Mouse (Mus musculus) hindbrain, embryonic 13.5 days (tissue): Measurements from ENCODE around the gene Lgr5. TPM values are rescaled to one million over a fixed set of nuclear protein-coding genes. Genes with fewer than 3 reads are reported as not detected.

Experiments used
- ATAC-seq: fragments of 200-750 bp; cut with Nextera tagmentation; 2 replicates; pipeline ENCODE4 v1.8.0; 2017; ENCODE audit warnings: moderate TSS enrichment; ENCODE audit not compliant: low FRiP score
- H3K27ac ChIP-seq: fragments of 300-500 bp; sonication (generic); 2 replicates; pipeline ENCODE4 v1.5.1; 2015; ENCODE audit warnings: inconsistent platforms, mild to moderate bottlenecking, moderate library complexity
- H3K27me3 ChIP-seq: fragments of 300-500 bp; sonication (generic); 2 replicates; pipeline ENCODE4 v1.6.1; 2015; ENCODE audit warnings: mild to moderate bottlenecking, inconsistent platforms
- H3K36me3 ChIP-seq: fragments of 300-500 bp; sonication (generic); 2 replicates; pipeline ENCODE4 v1.6.1; 2015; ENCODE audit warnings: mild to moderate bottlenecking, inconsistent platforms
- H3K4me1 ChIP-seq: fragments of 300-500 bp; sonication (generic); replicated peaks from 2 replicates; pipeline ENCODE4 v1.6.1; 2015; ENCODE audit warnings: inconsistent platforms
- H3K4me2 ChIP-seq: fragments of 300-500 bp; sonication (generic); 2 replicates; pipeline ENCODE4 v1.6.1; 2015; ENCODE audit warnings: inconsistent platforms, mild to moderate bottlenecking, moderate library complexity
- H3K4me3 ChIP-seq: fragments of 300-500 bp; sonication (generic); 2 replicates; pipeline ENCODE4 v1.5.1; 2015; ENCODE audit warnings: mild to moderate bottlenecking, inconsistent platforms
- H3K9ac ChIP-seq: fragments of 300-500 bp; sonication (generic); 2 replicates; pipeline ENCODE4 v1.6.1; 2015; ENCODE audit warnings: mild to moderate bottlenecking, inconsistent platforms
- H3K9me3 ChIP-seq: fragments of 300-500 bp; sonication (generic); 2 replicates; pipeline ENCODE4 v1.6.1; 2016; ENCODE audit warnings: inconsistent platforms
- WGBS: fragments of 180-500 bp; shearing (Covaris S2); methylation state at CpG from one replicate; pipeline ENCODE4 v1.1.7; 2015; 5-methylcytosine and 5-hydroxymethylcytosine counted together
- polyA plus RNA-seq: library from polyadenylated mRNA; unstranded; fragments of >200 nt; fragmentation: Nextera tagmentation; extraction: Ambion mirVana; gene quantifications from 2 replicates; pipeline ENCODE4 v1.2.1, GENCODE M21; 2015

The Lgr5 gene
- polyA plus RNA-seq, result 3.0 and 4.1 TPM in 2 replicates

DNA sequence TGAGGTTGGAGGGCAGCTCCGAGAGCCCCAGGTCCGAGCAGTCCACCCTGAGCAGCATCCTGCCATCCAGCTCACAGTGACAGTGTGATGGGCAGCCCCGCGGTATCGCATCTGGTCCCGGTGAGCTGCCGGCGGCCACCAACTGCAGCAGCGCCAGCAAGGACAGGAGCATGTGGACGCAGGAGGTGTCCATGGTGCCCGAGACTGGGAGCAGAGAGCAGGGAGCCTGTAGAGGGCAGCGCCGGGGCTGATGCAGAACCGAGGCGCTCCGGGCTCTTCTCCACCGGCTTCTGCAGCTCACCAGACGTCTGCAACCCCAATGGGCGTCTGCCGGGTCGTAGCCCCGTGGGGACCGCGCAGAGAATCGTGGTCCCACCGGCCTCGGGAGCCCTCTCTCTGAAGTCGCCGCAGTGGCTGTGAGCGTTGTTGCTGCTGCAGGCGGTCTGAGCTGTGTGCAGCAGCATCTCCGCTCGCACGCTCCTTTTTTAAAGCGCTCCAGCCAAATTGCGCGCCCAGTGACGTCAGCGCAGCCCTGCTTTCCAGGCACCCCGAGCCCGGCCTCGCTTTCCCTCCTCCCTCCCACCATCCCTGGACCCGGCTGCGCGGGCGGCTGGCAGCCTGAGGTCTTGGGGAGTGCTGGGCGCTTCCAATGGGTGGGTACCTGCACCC is at the start of gene Lgr5:
Gene Lgr5 (minus strand): TSS at position 480 of the 669 bp plus-strand sequence.
- H3K4me3 ChIP-seq, result peak within 1 kb of the TSS; percentile 67
- peak within 1 kb of the TSS; percentile 77 for H3K9ac ChIP-seq
- peak within 1 kb of the TSS; percentile 99 for H3K4me2 ChIP-seq
- H3K4me1 ChIP-seq, result peaks cover 32% of the 10 kb centered on the region
- H3K9me3 ChIP-seq, result no peaks in the 10 kb centered on the region
- under 1% methylated on average over 47 of the region's 47 CpGs for WGBS
- no peak within 1 kb of the TSS; the same call in 1 of the 2 replicates for H3K27ac ChIP-seq
- ATAC-seq, result peak; percentile 91
- no peaks in the 10 kb centered on the region for H3K36me3 ChIP-seq
- H3K27me3 ChIP-seq, result peaks cover 53% of the 10 kb centered on the region

DNA sequence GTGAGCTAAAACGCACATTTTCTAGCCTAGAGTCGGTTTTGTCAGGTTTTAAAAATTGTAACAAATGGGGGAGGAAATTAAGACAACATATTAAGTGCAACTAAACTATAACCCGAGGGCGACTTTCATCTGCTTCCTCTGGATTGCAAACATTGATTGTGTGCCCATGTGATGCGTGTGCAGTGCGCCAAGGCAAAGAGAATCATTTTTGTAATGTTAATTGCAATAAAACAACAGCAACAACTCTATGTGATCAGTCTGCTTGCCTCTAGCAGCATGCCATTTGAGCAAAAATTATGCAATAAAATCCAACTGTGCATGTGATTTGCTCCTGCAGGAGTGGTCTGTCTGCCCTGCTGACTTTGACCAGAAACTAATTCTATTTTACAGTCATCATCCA is 39.1 kb upstream of the Lgr5 start:
- no peaks in the 10 kb centered on the region for H3K27me3 ChIP-seq
- H3K4me2 ChIP-seq, result no peak overlapping the region
- H3K36me3 ChIP-seq, result no peaks in the 10 kb centered on the region
- no peak overlapping the region for H3K9ac ChIP-seq
- no peak overlapping the region for H3K27ac ChIP-seq
- ATAC-seq, result no peak
- WGBS, result 78% methylated on average over 6 of the region's 6 CpGs
- no peaks in the 10 kb centered on the region for H3K4me1 ChIP-seq
- no peak overlapping the region for H3K4me3 ChIP-seq
- no peaks in the 10 kb centered on the region for H3K9me3 ChIP-seq

DNA sequence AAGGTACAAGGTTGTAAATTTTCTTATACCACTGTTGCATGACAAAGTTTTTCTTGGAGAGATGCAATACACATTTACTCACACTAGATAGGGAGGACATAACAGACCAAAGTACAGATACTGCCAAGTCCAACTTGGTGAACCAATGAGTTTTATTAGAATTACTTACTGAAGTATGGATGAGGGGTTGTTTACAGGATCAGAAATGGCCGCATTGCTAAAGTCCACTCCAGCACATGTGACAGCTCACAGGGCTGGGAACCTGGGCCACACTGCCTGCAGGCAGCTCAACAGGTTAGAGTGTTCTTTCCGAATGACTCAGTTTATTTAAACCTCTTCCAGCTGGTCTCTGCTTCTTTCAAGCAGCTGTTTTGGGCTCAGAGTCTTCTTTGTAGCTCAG is 37.4 kb upstream of the Lgr5 start:
- WGBS, result 83% methylated on average over 2 of the region's 2 CpGs

DNA sequence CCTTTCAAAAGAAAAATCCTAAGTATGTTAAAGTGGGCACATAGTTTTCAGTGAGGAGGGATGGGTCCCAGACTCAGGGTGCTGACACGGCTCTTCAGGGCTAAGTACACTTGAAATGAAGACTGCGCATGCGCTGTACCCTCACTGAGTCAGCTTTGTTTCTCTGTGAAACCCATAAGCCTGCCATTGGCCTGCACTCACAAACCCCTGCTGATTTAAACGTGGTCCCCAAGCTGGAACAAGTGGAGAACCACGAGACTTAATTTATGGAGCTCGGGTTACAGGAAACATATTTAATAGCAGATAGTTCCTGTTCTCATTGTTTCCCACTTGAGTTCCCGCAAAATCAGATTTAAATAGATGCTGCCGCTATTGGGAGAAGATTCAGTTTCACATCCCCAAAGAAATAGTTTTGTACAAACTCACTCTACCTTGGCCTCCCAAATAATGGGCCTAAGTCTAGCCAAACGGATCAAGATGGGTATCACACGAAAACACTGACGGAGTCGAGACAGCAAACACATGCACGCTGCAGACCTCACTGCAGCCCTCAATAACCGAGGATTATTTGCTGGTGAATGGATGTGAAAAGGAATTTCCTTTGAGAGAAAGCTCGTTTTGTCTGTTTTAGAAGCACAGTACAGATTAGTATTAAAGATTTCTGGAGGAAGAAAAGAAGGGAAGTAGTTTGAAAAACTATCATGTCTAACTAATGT is 36.5 kb upstream of the Lgr5 start:
- no peak for ATAC-seq
- H3K9me3 ChIP-seq, result no peaks in the 10 kb centered on the region
- no peak overlapping the region for H3K4me2 ChIP-seq
- no peak overlapping the region for H3K27ac ChIP-seq
- H3K9ac ChIP-seq, result no peak overlapping the region
- H3K4me1 ChIP-seq, result no peaks in the 10 kb centered on the region
- no peaks in the 10 kb centered on the region for H3K27me3 ChIP-seq
- no peaks in the 10 kb centered on the region for H3K36me3 ChIP-seq
- H3K4me3 ChIP-seq, result no peak overlapping the region
- 61% methylated on average over 15 of the region's 15 CpGs for WGBS

More for the DNA sequence above, 37.4 kb upstream of the Lgr5 start:
- H3K27ac ChIP-seq, result no peak overlapping the region
- no peak overlapping the region for H3K4me3 ChIP-seq
- H3K9ac ChIP-seq, result no peak overlapping the region
- ATAC-seq, result no peak
- H3K9me3 ChIP-seq, result no peaks in the 10 kb centered on the region
- no peak overlapping the region for H3K4me2 ChIP-seq
- no peaks in the 10 kb centered on the region for H3K4me1 ChIP-seq
- H3K27me3 ChIP-seq, result no peaks in the 10 kb centered on the region
- no peaks in the 10 kb centered on the region for H3K36me3 ChIP-seq

- Histone ChIP-seq H3K27ac (no peak overlapping the region), H3K4me2 (no peak overlapping the region), H3K27me3 (no peaks in the 10 kb centered on the region), H3K9ac (no peak overlapping the region), H3K4me3 (no peak overlapping the region), H3K9me3 (no peaks in the 10 kb centered on the region), H3K4me1 (no peaks in the 10 kb centered on the region), H3K36me3 (no peaks in the 10 kb centered on the region)
- no peak for ATAC-seq
- 83% methylated on average over 7 of the region's 7 CpGs for WGBS
These were observed 35.9 kb upstream of the Lgr5 start for GRCm38 (mm10) chr10:115623481-115623880.

GRCm38 (mm10) chr10:115618288-115618856 is 30.8 kb upstream of the Lgr5 start:
- 18% methylated on average over 15 of the region's 15 CpGs for WGBS
- Histone ChIP-seq H3K4me2 (peak overlapping the region; percentile 56), H3K27ac (no peak overlapping the region), H3K4me3 (peak overlapping the region; percentile 35), H3K4me1 (0 out of 2 replicates have a peak, but pooled peaks cover 3% of the 10 kb centered on the region), H3K9me3 (no peaks in the 10 kb centered on the region), H3K36me3 (no peaks in the 10 kb centered on the region), H3K9ac (0 out of 2 replicates have a peak overlapping the region, but pooled peaks have one; percentile 3), H3K27me3 (0 out of 2 replicates have a peak, but pooled peaks cover 3% of the 10 kb centered on the region)
- peak; percentile 61; the same call in 1 of the 2 replicates for ATAC-seq

DNA sequence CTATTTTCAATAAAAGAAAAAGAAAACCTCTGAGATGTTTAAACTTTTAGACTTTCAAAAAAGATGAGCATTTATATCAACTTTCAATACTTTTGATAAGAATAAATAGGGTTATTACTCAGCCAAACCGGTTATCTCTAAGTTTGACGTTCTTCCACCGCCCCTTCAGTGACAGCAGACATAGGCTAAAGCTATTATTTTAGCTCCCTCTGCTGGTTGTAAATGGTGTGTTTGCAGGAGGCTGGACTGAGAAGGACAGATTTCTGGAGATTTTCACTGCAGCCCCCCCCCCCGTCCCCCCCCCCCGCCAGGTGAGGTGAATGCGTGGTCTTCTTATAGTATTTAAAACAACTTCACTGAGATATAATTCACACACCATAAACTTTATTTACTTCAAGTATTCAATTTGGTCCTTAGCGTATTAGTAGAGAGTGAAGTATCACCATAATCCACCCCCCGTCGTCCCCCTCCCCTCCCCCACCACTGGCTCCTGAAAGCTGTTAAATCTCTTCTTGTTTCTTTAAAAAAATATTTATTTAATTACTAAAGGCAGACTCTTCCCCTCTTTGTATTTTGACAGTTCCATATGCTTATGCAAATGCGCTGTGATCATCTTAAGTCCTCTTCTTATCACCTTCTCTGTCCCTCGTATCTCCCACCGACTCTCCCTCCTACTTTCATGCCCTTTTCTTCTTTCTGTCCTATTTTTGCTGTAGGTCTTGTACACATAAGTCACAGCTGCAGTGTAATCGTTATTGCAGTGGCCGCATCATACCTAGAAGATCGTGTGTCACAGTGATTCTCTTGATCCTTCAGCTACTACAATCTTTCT is 30.1 kb upstream of the Lgr5 start:
- WGBS, result 11% methylated on average over 13 of the region's 15 CpGs
- H3K27ac ChIP-seq, result no peak overlapping the region
- H3K27me3 ChIP-seq, result 0 out of 2 replicates have a peak, but pooled peaks cover 3% of the 10 kb centered on the region
- 0 out of 2 replicates have a peak overlapping the region, but pooled peaks have one; percentile 3 for H3K9ac ChIP-seq
- H3K9me3 ChIP-seq, result no peaks in the 10 kb centered on the region
- H3K4me2 ChIP-seq, result peak overlapping the region; percentile 56
- ATAC-seq, result peak; percentile 90
- 0 out of 2 replicates have a peak, but pooled peaks cover 3% of the 10 kb centered on the region for H3K4me1 ChIP-seq
- peak overlapping the region; percentile 35 for H3K4me3 ChIP-seq
- H3K36me3 ChIP-seq, result no peaks in the 10 kb centered on the region

DNA sequence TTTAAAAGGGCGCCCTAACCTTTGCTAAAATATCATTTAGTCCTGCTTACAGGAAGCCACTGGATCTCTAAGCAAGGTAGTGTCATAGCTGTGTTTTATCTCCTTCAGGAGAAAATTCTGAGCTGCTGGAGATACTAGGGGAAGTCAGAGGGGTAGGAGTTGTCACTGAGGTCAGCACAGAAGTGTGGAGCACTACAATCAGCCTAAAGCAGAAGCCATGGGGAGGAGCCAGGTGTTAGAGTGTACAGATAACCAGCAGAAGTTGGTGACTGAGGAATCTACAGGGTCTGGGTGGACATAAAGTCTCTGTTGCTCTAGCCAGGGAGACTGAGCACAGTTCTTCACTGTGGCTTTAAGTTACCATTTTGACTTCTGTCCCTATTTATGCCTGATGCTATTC is 8.2 kb upstream of the Lgr5 start:
- no peaks in the 10 kb centered on the region for H3K36me3 ChIP-seq
- 94% methylated on average over 1 of the region's 1 CpGs for WGBS
- H3K4me1 ChIP-seq, result no peaks in the 10 kb centered on the region; the same call in 1 of the 2 replicates
- H3K4me3 ChIP-seq, result no peak overlapping the region
- no peak for ATAC-seq
- H3K9ac ChIP-seq, result no peak overlapping the region
- no peak overlapping the region for H3K27ac ChIP-seq
- H3K27me3 ChIP-seq, result peaks cover 3% of the 10 kb centered on the region; the same call in 1 of the 2 replicates
- no peaks in the 10 kb centered on the region for H3K9me3 ChIP-seq
- H3K4me2 ChIP-seq, result no peak overlapping the region

- H3K9ac ChIP-seq, result no peak overlapping the region
- no peak overlapping the region for H3K27ac ChIP-seq
- H3K9me3 ChIP-seq, result no peaks in the 10 kb centered on the region
- H3K27me3 ChIP-seq, result peaks cover 16% of the 10 kb centered on the region
- 82% methylated on average over 6 of the region's 6 CpGs for WGBS
- H3K4me1 ChIP-seq, result no peaks in the 10 kb centered on the region; the same call in 1 of the 2 replicates
- no peaks in the 10 kb centered on the region for H3K36me3 ChIP-seq
- ATAC-seq, result peak; percentile 54; the same call in 1 of the 2 replicates
- H3K4me2 ChIP-seq, result peak overlapping the region; percentile 25; the same call in 1 of the 2 replicates
- no peak overlapping the region for H3K4me3 ChIP-seq
These were observed 6.1 kb upstream of the Lgr5 start for GRCm38 (mm10) chr10:115593651-115594050.

GRCm38 (mm10) chr10:115593221-115593620 is 5.6 kb upstream of the Lgr5 start:
- 35% methylated on average over 11 of the region's 11 CpGs for WGBS
- Histone ChIP-seq H3K9ac (no peak overlapping the region), H3K4me2 (peak overlapping the region; percentile 25; the same call in 1 of the 2 replicates), H3K36me3 (no peaks in the 10 kb centered on the region), H3K27ac (no peak overlapping the region), H3K9me3 (no peaks in the 10 kb centered on the region), H3K4me1 (peaks cover under 1% of the 10 kb centered on the region), H3K27me3 (peaks cover 20% of the 10 kb centered on the region), H3K4me3 (no peak overlapping the region)
- ATAC-seq, result no peak

DNA sequence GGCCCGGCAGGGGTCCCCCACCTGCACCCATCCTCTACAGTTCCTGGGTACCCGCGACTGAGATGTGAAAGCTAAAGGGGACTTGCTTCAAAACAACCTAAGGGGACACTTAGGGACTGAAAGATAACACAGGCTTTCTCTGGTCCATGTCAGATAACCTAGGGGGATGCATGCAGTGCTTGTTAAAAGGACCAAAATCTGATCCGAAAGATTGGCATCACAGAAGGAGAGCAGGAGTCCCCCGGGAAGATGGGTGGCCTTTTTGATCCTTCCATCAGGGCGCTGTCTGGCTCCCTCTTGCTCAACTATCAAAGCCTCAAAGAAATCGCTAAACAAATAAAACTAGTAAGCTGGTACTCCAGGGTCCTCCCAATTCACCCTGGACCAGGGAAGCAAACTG is 399 bp upstream of the Lgr5 start:
- no peak overlapping the region; the same call in 1 of the 2 replicates for H3K27ac ChIP-seq
- 1% methylated on average over 7 of the region's 7 CpGs for WGBS
- peak overlapping the region; percentile 67 for H3K4me3 ChIP-seq
- H3K9me3 ChIP-seq, result no peaks in the 10 kb centered on the region
- peak overlapping the region; percentile 99 for H3K4me2 ChIP-seq
- peaks cover 53% of the 10 kb centered on the region for H3K27me3 ChIP-seq
- H3K36me3 ChIP-seq, result no peaks in the 10 kb centered on the region
- peaks cover 32% of the 10 kb centered on the region for H3K4me1 ChIP-seq
- H3K9ac ChIP-seq, result peak overlapping the region; percentile 77
- ATAC-seq, result no peak
